ENCODE assay signal across 8 mouse cellular contexts in genomic region chr12:7777220-7778055, GRCm38 (mm10).
DNase-seq lines count a peak whose midpoint lies in the region; ATAC-seq and TF ChIP-seq lines count a peak whose summit lies in the region.

No protein-coding gene starts in this region.

- peak; percentile 68 for DNase-seq in adrenal gland, postnatal 10 days
- DNase-seq in adrenal gland, adult 8-10 months = no peak
- DNase-seq in forebrain, embryonic 14.5 days (ENCODE audit: low spot score) = peak; percentile 91
- peak; percentile 94 for DNase-seq in hindbrain, postnatal 0 days (ENCODE audit: low spot score)
- DNase-seq in layer of hippocampus, postnatal 25 days (ENCODE audit: extremely low spot score in 1 of 2, low spot score in 1 of 2) = peak; percentile 27 to 53
- DNase-seq in midbrain, embryonic 10.5 days (ENCODE audit: low spot score) = peak; percentile 51
- DNase-seq in stomach, postnatal 0 days (ENCODE audit: low spot score) = peak; percentile 36

- H3K4me3 ChIP-seq in forebrain, embryonic 14.5 days (ENCODE audit: low read depth, low read length) = no peak overlapping the region
- no peak overlapping the region for H3K4me3 ChIP-seq in hindbrain, postnatal 0 days (ENCODE audit: low read length)
- H3K4me3 ChIP-seq in midbrain, embryonic 10.5 days = no peak overlapping the region
- H3K4me3 ChIP-seq in stomach, postnatal 0 days (ENCODE audit: low read depth, low read length) = no peak overlapping the region

- 53% methylated on average over 10 of the region's 10 CpGs for WGBS in forebrain, embryonic 14.5 days
- WGBS in hindbrain, postnatal 0 days = 45% methylated on average over 10 of the region's 10 CpGs
- 62% methylated on average over 10 of the region's 10 CpGs for WGBS in midbrain, embryonic 10.5 days
- 49% methylated on average over 10 of the region's 10 CpGs for WGBS in stomach, postnatal 0 days

- peak; percentile 53 for ATAC-seq in cerebellum, adult (ENCODE audit: insufficient number of reproducible peaks, low FRiP score, low TSS enrichment)
- ATAC-seq in forebrain, embryonic 14.5 days = peak; percentile 72
- peak; percentile 75; the same call in 1 of the 2 replicates for ATAC-seq in hindbrain, postnatal 0 days
- ATAC-seq in stomach, postnatal 0 days (ENCODE audit: low FRiP score, low TSS enrichment) = 0 out of 2 replicates have a peak, but pooled peaks have one; percentile 40

- no peak overlapping the region for H3K4me2 ChIP-seq in forebrain, embryonic 14.5 days (ENCODE audit: low read length)
- no peak overlapping the region for H3K4me2 ChIP-seq in hindbrain, postnatal 0 days (ENCODE audit: low read depth, low read length)
- H3K4me2 ChIP-seq in stomach, postnatal 0 days (replicated peaks; ENCODE audit: low read depth) = no peak overlapping the region

- H3K4me1 ChIP-seq in forebrain, embryonic 14.5 days (ENCODE audit: control insufficient read depth, insufficient read depth, low read length) = no peaks in the 10 kb centered on the region; the same call in 1 of the 2 replicates
- no peaks in the 10 kb centered on the region for H3K4me1 ChIP-seq in hindbrain, postnatal 0 days (ENCODE audit: insufficient read depth, low read length)
- H3K4me1 ChIP-seq in midbrain, embryonic 10.5 days = peaks cover 13% of the 10 kb centered on the region
- H3K4me1 ChIP-seq in stomach, postnatal 0 days (replicated peaks; ENCODE audit: control insufficient read depth, insufficient read depth) = no peaks in the 10 kb centered on the region

- H3K9ac ChIP-seq in forebrain, embryonic 14.5 days (ENCODE audit: low read length) = no peak overlapping the region
- no peak overlapping the region for H3K9ac ChIP-seq in hindbrain, postnatal 0 days (replicated peaks; ENCODE audit: low read length)
- no peak overlapping the region for H3K9ac ChIP-seq in stomach, postnatal 0 days (ENCODE audit: low read length)

- H3K9me3 ChIP-seq in forebrain, embryonic 14.5 days (replicated peaks; ENCODE audit: control insufficient read depth, low read length) = no peaks in the 10 kb centered on the region
- H3K9me3 ChIP-seq in hindbrain, postnatal 0 days (ENCODE audit: low read length) = no peaks in the 10 kb centered on the region
- no peaks in the 10 kb centered on the region for H3K9me3 ChIP-seq in midbrain, embryonic 10.5 days (replicated peaks)
- H3K9me3 ChIP-seq in stomach, postnatal 0 days (ENCODE audit: control insufficient read depth, low read length) = no peaks in the 10 kb centered on the region

- no peak overlapping the region for H3K27ac ChIP-seq in forebrain, embryonic 14.5 days (ENCODE audit: low read depth, low read length)
- H3K27ac ChIP-seq in hindbrain, postnatal 0 days = no peak overlapping the region
- peak overlapping the region; percentile 67 for H3K27ac ChIP-seq in midbrain, embryonic 10.5 days (replicated peaks)
- no peak overlapping the region for H3K27ac ChIP-seq in stomach, postnatal 0 days (replicated peaks)

- H3K36me3 ChIP-seq in forebrain, embryonic 14.5 days (ENCODE audit: control insufficient read depth, insufficient read depth, low read length) = no peaks in the 10 kb centered on the region
- no peaks in the 10 kb centered on the region for H3K36me3 ChIP-seq in hindbrain, postnatal 0 days (ENCODE audit: insufficient read depth, low read length)
- H3K36me3 ChIP-seq in midbrain, embryonic 10.5 days = no peaks in the 10 kb centered on the region
- H3K36me3 ChIP-seq in stomach, postnatal 0 days (ENCODE audit: control insufficient read depth, insufficient read depth, low read length) = no peaks in the 10 kb centered on the region

- no peaks in the 10 kb centered on the region for H3K27me3 ChIP-seq in forebrain, embryonic 14.5 days (replicated peaks; ENCODE audit: control insufficient read depth, insufficient read depth, low read length)
- H3K27me3 ChIP-seq in hindbrain, postnatal 0 days (ENCODE audit: insufficient read depth, low read length) = no peaks in the 10 kb centered on the region
- H3K27me3 ChIP-seq in midbrain, embryonic 10.5 days (ENCODE audit: low read depth, poor library complexity, severe bottlenecking) = no peaks in the 10 kb centered on the region
- H3K27me3 ChIP-seq in stomach, postnatal 0 days (ENCODE audit: control insufficient read depth, insufficient read depth, low read length) = no peaks in the 10 kb centered on the region

- peak; percentile 96 for TF ChIP-seq CTCF in hindbrain, postnatal 0 days (IDR thresholded peaks at IDR 0.05; ENCODE audit: low read depth)
- peak; percentile 92 for TF ChIP-seq CTCF in stomach, postnatal 0 days (IDR thresholded peaks at IDR 0.05; ENCODE audit: low read depth)

- no peak for TF ChIP-seq EP300 in stomach, postnatal 0 days (optimal IDR thresholded peaks at IDR 0.05)
